Mouse (Mus musculus) heart, postnatal 4 days (tissue): Measurements from ENCODE around the gene Thada. TPM values are rescaled to one million over a fixed set of nuclear protein-coding genes. Genes with fewer than 3 reads are reported as not detected.

Experiments
- DNase-seq: peaks from one replicate; pipeline ENCODE4 v3.0.0; 2021
- total RNA-seq, 2 experiments: library from RNA; stranded (reverse); gene quantifications; 2 replicates each; pipeline ENCODE4 v1.2.3; 2021

The Thada gene
- total RNA-seq, 2 experiments from 2014 or later: 12.8 to 16.2 TPM

DNA sequence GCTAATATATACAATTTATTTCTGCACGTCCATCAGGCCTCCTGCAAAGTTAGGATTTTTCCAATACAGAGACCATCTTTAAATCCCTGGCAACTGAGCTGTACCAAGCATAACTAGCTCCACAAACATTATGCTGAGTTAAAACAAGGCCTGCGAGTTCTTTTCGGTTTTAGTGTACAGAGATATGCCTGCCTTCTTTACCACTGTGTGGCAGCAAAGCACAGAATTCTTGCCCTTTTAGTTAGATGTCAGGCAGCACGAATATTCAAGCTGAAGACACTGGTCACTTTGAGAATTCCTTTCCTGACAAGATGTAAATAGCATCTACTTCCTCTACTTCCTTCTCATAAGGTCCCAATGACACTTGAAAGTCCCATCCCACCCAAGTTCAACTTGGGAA, 8.3 kb upstream of the Thada start:
- DNase-seq: no peak

DNA sequence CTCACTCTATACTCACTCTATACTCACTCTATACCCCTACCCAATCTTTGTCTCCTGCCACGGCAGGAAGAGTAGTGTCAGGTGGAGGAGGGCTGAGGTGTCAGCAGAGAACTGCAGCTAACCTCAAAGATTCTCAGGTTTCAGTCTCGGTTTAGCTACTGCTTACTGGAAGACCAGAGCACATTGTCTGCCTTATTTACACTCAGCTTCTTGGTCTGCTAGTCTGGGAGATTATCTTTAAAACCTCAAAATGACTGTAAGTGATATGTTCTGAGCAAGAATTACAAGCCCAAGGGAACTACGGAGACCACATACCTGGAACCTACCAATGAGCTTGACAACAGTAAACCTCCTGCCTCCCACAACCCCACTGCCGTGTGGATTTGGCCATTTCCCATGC, 31.0 kb downstream of the Thada start:
- DNase-seq: no peak

DNA sequence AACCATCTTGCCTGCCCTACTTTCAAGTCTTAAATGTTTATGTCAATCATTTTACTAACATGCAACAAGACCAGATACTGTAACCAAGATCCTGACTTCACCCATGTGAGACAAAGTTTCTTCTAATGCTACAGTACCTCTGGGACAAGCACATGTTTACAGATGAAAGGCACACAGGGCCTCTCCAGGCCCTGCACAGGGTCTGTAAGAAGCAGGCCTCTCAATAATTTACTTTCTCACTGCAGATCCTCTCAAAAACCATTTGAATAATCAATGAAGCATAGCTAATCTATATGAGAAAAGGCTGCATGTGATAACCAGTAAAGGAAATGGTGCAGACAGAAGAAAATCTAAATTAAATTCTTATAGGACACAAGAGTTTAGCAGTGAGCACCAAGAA, 31.8 kb downstream of the Thada start:
- no peak for DNase-seq

DNA sequence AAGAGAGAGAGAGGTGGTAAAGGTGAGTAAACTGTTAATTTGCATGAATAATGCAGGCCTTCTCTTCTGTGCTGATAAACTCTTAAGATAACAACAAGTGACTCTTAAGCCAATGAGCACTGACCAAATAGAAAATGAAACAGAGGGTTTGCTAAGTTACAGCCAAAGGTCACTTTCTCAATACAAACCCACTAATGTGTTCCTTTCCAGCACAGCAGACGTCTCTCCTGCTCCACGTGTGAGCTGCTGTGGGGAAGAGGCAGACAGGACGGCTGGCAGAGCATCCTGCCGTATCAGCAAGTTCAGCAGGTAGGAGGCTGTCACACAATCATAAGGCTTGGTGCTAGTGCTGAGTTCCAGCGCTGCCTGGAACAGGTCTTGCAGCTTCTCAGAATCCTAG, 34.0 kb downstream of the Thada start:
- DNase-seq: no peak

DNA sequence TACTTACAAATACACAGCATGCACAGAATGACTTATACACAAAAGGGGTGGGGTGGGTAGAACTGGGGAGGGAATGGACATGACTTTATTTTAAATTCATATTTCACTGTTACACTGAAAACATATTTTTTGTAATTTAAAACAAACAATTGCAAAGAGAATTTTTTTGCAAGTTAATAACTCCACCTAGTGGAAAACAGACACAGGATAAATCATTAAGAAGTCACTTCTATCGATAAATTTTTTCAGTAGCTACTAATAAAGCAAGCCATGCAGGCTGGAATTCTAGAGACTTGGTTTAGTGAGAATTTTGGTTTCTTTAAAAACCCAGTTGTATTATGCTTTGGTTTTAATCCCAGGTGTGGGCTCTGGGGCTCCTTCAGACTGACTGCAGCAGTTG, 41.7 kb downstream of the Thada start:
- no peak for DNase-seq

DNA sequence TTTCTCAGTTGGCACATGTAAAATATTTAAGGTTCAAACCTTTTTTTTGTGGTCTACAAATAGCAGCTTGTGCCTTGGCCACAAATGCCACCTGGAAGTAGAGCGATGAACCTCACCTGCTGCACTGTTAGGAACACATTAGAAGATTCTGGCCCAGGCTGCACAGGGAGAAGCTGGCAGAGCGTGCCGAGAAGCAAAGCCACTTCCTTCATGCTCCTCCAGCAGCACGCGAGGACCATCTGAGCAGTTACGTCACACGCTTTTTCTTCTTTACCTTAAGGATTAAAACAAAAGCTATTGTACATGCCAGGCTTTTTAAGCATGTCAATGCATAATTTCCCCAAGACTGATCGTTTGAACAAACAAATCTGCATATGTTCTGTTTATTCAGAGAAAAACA, 43.1 kb downstream of the Thada start:
- no peak for DNase-seq

DNA sequence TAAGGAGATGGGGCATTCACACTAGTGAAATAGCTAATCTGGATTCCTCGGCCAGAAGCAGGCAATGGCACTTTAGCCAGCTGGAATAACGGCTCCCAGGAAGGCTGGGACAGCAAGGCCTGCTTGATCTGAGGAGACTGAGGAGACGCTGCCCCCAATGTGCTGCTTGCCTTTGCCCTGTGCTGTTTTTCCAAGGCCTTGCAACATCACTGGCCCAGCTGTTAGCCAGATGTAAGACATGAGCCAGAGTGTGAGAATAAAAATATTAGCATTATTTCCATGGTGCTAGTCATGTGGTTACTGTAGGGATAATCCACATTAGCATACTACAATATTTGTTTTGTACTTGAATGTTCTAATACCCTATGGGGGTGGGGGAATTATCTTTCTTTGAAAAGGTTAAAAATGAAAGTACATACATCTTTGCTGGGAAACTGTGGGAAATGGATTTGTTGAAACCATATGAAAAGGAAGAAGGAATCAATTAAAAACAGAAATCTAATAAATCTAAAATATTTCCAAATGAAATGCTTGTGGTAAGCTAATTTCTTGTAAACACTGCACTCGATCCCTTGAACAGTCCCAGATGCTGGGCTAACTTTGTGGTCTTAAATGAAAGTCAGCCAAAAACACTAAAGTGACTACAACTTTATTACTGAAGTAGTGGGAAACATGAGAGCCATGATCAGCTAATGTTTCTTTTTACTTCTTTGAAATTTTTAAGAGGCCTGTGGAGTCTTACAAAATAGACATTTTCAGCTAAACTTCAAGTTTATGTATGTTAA, 43.8 kb downstream of the Thada start:
- peak; percentile 21 for DNase-seq

DNA sequence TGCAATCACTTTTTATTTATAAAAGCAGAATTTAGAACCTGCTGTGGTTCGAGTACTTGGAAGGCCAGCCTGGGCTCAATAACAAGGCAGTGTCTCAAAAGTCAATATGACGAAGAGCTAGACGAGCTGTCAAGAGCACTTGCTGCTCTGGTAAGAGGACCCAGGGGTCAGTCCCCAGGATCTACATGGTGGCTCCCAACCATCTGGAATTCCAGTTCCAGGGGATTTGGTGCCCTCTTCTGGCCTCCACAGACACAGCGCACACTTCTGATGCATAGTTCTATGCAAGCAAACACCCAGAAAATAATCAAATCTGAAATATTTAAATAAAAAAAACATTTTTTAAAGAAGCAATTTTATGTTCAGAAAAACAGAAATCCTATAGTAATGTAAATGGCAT, 45.0 kb downstream of the Thada start:
- peak; percentile 27 for DNase-seq

DNA sequence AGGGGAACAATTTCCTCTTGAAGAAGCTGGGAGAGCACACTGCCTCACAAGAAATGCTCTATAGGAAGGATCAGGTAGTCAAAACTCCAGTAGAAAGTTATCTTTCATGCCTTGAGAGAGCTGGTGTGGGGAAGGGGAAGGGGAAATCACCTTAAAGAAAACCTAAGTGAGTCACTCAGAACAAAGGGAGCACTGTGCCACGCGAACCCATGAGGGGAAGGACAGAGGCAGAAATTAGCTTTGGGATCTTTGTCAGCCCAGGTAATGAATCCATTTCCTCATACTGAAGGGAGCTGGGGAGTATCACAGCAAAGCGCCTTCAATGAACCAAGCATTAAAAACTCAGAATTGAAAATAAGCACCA, 45.7 kb downstream of the Thada start:
- DNase-seq: no peak

DNA sequence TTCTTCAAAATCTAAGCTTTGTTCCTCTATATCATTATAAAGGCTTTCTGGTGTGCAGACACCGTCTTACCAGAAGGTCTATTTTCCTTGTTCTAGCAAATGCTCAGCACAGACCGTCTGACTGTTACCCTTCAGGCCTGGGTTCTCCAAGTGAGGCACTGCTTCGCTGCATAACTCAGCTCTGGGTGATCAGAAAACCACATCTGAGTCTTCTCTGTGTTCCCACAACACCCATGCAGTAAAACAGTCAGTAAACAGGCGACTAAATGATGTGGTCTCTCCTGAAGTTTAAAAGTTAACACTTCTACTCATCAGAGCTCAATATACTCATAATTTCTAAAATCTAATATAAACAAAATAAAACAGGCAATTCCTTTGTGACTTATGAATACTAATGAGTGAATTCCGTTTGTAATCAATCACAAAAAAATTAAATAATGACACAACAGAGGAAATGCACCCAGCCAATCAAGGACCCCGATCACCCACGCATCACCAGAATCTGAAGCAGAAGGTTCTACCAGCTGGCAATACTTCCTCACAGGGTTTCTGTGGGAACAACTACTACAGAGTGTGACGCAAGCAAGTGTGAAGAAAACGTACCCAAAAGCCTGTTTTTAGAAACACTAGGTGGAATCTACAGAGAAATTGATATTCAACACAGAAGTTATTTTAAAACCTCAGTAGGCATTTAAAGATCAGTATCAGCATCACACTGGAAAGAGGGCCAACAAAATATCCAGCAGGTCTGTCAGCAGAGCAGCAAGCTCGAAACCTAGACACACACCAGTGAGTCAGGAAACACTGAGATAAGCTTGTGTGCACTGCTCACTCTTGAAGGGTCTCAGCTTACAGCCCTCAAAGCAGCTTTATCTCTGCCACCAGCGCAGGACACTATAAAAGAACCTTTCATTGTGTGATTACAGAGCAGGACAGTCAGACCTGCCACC, 46.4 kb downstream of the Thada start:
- DNase-seq: no peak

DNA sequence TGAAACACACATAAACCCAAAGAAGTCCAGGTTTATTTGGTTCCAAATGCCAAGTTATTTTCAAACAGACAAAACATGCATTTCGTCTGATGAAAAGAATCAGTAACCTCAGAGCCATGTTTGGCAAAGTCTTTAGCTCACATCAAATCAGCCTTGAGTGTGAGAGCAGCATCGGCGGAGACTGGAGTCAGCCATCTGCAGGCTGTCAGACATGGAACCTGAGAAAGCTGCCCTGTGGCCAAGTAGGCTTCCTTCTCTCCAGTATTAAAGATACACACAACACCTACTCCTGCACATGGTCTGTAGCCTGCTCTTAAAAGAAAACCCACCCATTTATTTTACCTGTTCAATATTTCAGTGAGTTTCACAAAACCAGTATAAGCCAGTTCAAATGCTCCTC, 50.1 kb downstream of the Thada start:
- no peak for DNase-seq

DNA sequence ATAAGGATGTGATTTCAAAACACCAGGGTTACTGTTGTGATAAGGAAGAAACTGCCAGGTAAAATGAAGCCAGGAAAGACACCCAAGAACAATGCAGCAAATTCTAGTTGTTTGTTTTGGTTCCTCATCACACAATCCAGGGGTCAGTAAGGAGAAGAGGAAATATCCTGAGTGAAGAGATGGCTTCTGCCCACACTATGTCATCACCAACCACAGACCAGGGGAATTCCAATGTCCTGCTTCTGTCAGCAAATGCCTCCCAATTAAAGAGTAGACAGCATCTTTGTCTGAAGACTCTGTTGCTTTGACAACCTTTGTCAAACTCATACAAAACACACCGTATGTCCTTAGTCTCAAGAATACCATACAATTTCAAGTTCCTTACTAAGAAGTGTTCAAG, 57.3 kb downstream of the Thada start:
- DNase-seq: no peak

DNA sequence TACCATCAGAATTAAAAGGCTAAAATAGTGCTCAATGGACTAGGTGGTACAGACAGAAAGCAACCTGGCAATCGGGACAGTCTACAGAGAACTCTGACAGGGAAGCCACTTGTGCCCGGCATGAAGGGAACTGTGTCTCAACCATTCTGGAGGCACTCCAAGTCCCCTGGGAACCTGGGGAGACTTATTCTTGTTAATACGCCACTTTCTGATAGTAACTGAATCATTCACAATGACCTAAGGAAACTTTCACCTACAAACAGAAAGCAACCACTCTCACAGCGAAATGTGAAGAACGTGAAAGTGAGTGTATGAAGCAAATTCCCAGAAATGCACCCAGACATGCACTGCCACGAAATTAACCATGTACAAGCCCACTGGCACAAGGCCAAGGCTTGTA, 60.4 kb downstream of the Thada start:
- DNase-seq: peak; percentile 34

DNA sequence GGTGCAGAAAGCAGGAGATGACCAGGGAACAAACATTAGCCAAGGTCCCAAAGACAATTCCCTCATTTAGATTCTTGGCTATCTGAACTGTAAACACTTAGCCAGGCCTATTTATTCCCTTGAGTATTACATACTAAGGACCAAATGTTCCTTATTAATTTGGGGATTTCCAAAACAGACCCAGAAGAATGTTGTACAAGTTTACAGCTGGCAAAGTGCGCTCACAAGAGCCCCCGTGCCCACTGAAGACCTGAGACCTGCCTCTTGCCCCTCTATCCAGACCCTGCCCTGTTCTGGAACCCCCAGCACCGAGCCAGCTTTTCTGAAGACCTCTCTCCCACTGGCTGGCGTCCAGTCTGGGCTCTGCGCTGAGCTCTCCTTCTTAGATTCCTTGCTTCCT, 64.2 kb downstream of the Thada start:
- no peak for DNase-seq

DNA sequence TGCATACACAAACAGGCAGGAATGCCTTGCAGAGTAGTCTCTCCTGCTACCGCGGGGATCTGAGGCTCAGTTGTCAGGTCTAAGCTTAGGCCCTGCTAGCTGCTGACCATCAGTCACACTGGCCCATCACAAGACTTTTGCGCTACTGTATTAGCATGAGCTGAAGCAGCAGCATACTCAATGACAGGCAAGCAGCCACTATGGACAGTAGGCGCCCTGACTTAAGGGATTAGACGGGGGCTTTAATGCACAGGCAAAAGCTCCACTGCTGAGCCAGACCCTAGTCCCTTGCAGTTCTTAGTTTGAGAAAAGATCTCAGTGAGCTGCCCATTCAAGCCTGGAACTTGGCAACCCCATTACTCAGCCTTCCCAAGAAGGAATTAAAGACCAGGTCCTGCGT, 66.6 kb downstream of the Thada start:
- DNase-seq: no peak

DNA sequence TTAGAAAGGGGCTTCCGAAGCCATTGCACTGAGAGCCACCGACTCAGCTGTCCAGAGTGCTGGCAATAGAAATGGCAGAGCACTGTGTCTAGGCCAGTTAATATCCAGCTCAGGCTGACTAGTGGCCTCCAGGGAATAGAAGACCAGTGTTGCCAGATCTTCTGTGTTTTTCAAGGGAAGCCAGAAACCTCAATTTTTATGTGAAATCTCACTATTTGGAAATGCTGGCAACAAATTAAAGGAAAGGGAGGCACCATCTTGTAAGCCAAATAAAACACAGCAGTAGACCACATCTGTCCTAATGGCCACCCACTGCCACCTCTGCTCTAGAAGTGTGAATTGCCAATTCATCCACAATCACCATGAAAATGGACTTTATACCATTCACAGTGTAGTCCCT, 76.0 kb downstream of the Thada start:
- DNase-seq: no peak

DNA sequence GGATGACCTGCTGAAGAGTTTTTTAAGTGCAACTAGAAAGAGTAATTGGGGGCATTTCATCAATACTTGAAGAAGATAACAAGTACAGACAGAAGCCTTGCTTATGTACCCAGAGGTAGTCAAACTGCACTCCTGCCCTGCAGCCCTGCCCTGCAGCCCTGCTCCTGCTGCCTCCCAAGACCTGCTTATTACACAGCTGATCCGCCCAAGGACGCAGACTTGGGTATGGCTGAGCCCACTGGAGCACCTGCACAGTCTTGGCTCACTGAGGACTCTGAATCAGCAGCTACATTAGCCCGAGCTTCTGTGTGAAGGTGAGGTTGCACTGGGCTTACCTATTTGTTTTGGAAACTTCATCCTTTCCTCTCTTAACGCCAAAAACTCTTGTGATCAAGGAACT, 79.8 kb downstream of the Thada start:
- no peak for DNase-seq

DNA sequence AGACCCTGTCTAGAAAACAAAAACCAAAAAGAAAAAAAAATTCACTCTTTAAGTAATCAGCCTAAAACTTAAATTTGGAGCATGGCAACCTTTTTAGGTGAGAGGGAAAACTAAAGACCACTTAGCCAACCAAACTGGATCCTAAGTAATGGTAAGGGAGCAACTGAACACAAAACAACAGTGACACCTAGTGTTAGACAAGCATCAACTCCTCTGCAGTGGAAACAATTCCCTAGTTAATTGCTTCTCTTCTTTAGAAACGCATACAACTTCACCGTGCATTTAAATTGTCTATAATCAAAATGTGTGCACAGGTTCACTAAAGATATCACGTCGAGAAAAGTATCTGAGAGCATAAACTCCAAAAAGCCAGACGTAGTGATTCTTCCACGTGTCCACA, 80.3 kb downstream of the Thada start:
- no peak for DNase-seq

DNA sequence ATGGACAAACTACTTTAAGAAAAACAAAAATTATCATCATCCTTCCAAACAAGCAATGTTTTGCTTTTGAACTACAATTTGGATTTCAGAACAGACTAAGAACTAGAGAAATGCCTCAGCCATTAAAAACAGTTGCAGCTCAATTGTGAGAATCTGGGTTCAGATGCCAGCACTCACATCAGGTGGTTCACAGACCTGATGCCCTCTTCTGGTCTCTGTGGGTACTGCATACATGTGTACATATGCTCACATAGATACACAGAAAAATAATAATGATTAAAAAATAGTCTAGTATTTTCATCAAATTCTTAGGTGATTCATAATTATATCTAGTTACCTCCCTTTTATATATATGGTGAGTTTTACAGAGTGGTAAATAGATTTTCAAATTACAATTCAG, 81.3 kb downstream of the Thada start:
- DNase-seq: peak; percentile 24

DNA sequence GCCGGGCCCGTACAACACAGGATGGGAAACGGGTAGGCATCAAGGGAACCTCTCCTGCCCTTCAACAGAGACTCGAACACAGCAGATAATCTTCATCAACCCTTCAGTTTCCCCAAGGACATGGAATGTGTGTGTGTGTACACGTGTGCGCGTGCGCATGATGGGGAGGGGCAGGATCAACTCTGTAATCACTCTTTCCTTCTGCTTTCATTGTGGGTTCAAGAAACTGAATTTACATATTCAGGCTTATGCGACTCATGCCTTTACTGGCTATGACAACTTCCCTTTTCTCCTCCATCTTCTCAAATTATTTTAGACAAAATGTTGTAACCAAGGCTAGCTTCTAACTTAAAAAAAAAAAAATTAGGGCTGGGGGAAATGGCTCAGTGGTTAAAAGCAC, 85.7 kb downstream of the Thada start:
- no peak for DNase-seq

DNA sequence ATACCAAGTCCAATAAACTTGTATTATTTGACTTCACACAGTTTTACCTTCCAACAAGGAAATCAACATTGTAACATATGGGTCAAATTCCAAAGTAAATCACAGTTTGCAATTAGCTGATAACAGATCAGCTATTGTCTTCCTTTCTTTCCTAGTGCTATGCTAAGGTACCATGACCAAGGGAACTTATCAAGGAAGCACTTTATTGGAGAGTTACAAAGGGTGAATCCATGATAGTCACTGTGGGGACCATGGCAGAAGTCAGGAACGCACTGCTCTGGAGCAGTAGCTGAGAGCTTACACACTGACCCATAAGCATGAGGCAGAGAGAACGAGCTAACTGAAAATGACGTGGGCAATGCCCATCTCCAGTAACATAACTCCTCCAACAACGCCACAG, 89.1 kb downstream of the Thada start:
- DNase-seq: no peak

DNA sequence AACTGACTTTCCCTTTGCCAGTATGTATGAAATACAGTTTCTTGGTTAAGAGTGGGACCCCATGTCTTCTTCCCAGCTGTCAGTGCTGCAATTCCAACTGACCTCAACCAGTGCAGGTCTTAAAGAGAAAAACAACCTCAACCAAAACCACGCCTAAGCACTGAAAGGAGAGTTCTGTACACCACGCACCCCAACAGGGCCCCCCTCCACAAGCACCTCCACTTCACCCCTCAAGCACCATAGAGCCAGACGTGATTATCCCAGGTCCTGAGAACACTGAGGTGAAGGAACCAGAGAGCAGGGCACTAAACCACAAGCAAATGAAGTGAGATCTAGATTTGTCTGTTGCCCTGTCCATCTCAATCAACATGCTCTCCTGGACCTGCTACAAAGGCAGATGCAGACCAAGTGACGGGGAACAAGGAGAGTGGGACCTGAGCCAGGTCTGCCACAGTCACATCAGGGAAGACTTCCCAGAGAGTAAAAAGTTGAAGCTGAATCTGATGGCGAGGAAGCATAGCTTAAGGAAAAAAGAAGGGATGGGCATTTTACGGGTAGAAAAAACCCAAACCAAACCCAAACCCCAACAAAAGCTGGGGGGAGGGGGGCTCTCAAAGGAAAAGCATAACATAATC, 93.5 kb downstream of the Thada start:
- no peak for DNase-seq

DNA sequence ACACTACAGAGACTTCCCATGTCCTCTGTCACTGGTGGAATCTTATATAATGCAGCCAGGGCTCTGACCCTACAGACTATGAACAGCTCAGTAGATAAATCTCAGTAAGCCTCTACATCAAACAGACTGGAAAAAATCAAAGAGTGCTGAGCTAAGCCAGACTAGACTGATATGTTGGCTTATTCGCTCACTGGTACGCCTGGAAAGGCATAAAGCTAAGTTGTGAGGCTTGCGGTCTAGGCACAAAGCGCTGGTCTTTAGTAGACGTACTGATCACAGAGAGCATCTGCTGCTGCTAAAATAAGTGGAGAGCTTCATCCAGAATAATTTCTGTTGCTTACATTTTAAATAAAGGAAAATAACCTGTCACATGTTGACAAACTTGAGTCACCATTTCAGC, 95.6 kb downstream of the Thada start:
- DNase-seq: no peak

DNA sequence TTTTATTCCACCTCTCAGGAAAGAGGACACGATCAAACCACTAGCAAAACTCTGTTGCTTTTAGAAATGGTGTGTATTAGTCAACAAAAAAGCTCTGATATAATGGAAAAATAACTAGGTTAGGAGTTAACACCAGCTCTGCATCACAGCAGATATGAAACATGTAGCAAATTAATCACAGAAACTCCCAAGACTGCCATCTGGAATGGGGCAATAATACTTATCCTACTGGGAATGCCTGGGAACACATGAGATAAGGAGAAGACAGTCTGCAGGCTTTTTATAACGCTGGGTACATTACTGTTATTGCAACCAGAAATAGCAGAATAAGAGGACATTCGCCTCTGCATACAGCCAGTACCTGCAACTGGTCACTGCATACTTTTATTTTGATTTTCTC, 96.2 kb downstream of the Thada start:
- DNase-seq: no peak
